Comparison of ENCODE assay signal across 1 mouse cellular context in genomic region chr2:120105861-120106260, GRCm38 (mm10).
TF ChIP-seq lines count a peak whose summit lies in the region.

No protein-coding gene starts in this region.

TF ChIP-seq in MEL, 35 proteins besides CTCF, POLR2A, EP300 and RAD21 (continued from another document):
- no peak for TF ChIP-seq ZKSCAN1 (IDR thresholded peaks at IDR 0.05; ENCODE audit: low read depth, low read length)
TF ChIP-seq in MEL: peak in this region for 6.
